Mouse (Mus musculus) midbrain, postnatal 0 days (tissue): ENCODE measurements around the gene Lect2. TPM values are rescaled to one million over a fixed set of nuclear protein-coding genes. Genes with fewer than 3 reads are reported as not detected.

Source experiments
- ATAC-seq: fragments of 200-750 bp; cut with Nextera tagmentation; 2 replicates; pipeline ENCODE4 v1.8.0; 2017; ENCODE audit warnings: moderate number of reproducible peaks, mild to moderate bottlenecking, moderate TSS enrichment, moderate library complexity; ENCODE audit not compliant: low FRiP score
- DNase-seq: peaks from one replicate; pipeline ENCODE4 v3.0.0-alpha.2; 2015; ENCODE audit warnings: low spot score
- H3K27ac ChIP-seq: fragments of 300-500 bp; sonication (generic); 2 replicates; pipeline ENCODE4 v1.5.1; 2014; ENCODE audit warnings: low read depth, mild to moderate bottlenecking, low read length, mixed read lengths
- H3K27me3 ChIP-seq: fragments of 300-500 bp; sonication (generic); 2 replicates; pipeline ENCODE4 v1.6.1; 2014; ENCODE audit warnings: low read length, control low read depth, mixed read lengths; ENCODE audit not compliant: insufficient read depth
- H3K36me3 ChIP-seq: fragments of 300-500 bp; sonication (generic); 2 replicates; pipeline ENCODE4 v1.6.1; 2014; ENCODE audit warnings: low read length, control low read depth, mixed read lengths; ENCODE audit not compliant: insufficient read depth
- H3K4me1 ChIP-seq: fragments of 300-500 bp; sonication (generic); 2 replicates; pipeline ENCODE4 v1.6.1; 2014; ENCODE audit warnings: mild to moderate bottlenecking, control low read depth, antibody characterized with exemption, low read length, mixed read lengths; ENCODE audit not compliant: insufficient read depth
- H3K4me2 ChIP-seq: fragments of 300-500 bp; sonication (generic); 2 replicates; pipeline ENCODE4 v1.6.1; 2014; ENCODE audit warnings: low read depth, mild to moderate bottlenecking, low read length, mixed read lengths; ENCODE audit not compliant: poor library complexity, severe bottlenecking
- H3K4me3 ChIP-seq: fragments of 300-500 bp; sonication (generic); 2 replicates; pipeline ENCODE4 v1.5.1; 2014; ENCODE audit warnings: low read depth, mild to moderate bottlenecking, low read length, moderate library complexity
- H3K9ac ChIP-seq: fragments of 300-500 bp; sonication (generic); replicated peaks from 2 replicates; pipeline ENCODE4 v1.6.1; 2014; ENCODE audit warnings: mild to moderate bottlenecking, low read length, moderate library complexity, mixed read lengths; ENCODE audit not compliant: poor library complexity, severe bottlenecking
- H3K9me3 ChIP-seq: fragments of 300-500 bp; sonication (generic); 2 replicates; pipeline ENCODE4 v1.6.1; 2016; ENCODE audit warnings: low read length, control low read depth
- CTCF ChIP-seq: IDR thresholded peaks from 2 replicates; pipeline ENCODE4 v1.5.1; 2016; ENCODE audit warnings: antibody characterized with exemption, mild to moderate bottlenecking
- WGBS: fragments of 180-500 bp; shearing (Covaris S2); extraction: QIAGEN DNeasy Blood & Tissue Kit; methylation state at CpG from one replicate; pipeline ENCODE4 v1.1.7; 2014; 5-methylcytosine and 5-hydroxymethylcytosine counted together
- polyA plus RNA-seq: library from polyadenylated mRNA; unstranded; fragments of >200 nt; fragmentation: Nextera tagmentation; extraction: Ambion mirVana; gene quantifications from 2 replicates; pipeline ENCODE4 v1.2.1, GENCODE M21; 2015
- total RNA-seq: library from RNA; depleted of rRNA; stranded (reverse); fragments of >200 nt; gene quantifications from 2 replicates; pipeline ENCODE4 v1.2.3, GENCODE M21; 2014

Lect2 gene
- total and polyA plus RNA-seq, 2 experiments from 2014 or later: not detected

DNA sequence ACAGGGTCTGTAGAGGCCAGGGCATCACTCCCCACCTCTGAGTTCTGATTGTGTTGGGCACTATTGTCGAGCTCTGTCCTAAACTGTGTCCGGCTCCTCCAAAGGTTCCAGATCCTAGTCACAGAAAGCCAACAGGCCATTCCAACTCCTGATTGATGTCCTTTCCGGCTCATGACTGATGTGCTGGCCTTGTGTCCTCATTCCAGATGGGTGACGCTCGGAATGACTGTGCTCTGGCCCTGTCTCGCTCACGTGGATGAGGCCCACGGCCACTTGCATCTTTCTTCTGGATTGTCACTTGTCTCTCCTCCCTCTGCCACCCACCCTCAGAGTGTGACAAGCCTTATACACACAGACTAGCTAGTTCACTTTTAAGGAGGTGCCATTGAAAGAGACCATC lies 42.9 kb upstream of the Lect2 start:
- H3K9me3 ChIP-seq: no peaks in the 10 kb centered on the region
- no peak for TF ChIP-seq CTCF
- no peaks in the 10 kb centered on the region for H3K36me3 ChIP-seq
- no peak for DNase-seq
- no peak for ATAC-seq
- no peak overlapping the region for H3K4me2 ChIP-seq
- H3K27ac ChIP-seq: no peak overlapping the region
- H3K4me3 ChIP-seq: no peak overlapping the region
- WGBS: 96% methylated on average over 8 of the region's 8 CpGs
- no peaks in the 10 kb centered on the region for H3K4me1 ChIP-seq
- no peak overlapping the region for H3K9ac ChIP-seq
- H3K27me3 ChIP-seq: no peaks in the 10 kb centered on the region

DNA sequence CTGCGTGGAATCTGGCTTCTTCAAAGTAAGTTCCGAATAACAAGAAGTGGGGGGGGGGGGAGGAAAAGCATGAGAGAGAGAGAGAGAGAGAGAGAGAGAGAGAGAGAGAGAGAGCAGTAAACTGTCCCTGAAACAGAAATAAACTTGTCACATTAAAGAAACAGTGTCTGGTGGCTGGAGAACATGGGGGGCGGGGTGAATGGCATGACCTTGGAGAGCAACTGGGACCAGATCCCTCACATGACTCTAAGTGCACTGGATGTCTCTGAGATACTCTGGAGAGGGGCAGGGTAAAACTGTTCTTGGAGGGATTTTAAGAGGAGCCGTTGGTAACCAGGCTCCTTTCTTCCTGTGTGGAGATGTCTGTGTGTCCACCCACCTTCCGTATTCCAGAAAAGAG lies 41.9 kb upstream of the Lect2 start:
- Histone ChIP-seq H3K4me1 (no peaks in the 10 kb centered on the region), H3K4me2 (no peak overlapping the region), H3K9me3 (no peaks in the 10 kb centered on the region), H3K27ac (no peak overlapping the region), H3K36me3 (no peaks in the 10 kb centered on the region), H3K4me3 (no peak overlapping the region), H3K27me3 (no peaks in the 10 kb centered on the region), H3K9ac (no peak overlapping the region)
- no peak for TF ChIP-seq CTCF
- DNase-seq: no peak
- ATAC-seq: no peak
- WGBS: 71% methylated on average over 5 of the region's 5 CpGs

DNA sequence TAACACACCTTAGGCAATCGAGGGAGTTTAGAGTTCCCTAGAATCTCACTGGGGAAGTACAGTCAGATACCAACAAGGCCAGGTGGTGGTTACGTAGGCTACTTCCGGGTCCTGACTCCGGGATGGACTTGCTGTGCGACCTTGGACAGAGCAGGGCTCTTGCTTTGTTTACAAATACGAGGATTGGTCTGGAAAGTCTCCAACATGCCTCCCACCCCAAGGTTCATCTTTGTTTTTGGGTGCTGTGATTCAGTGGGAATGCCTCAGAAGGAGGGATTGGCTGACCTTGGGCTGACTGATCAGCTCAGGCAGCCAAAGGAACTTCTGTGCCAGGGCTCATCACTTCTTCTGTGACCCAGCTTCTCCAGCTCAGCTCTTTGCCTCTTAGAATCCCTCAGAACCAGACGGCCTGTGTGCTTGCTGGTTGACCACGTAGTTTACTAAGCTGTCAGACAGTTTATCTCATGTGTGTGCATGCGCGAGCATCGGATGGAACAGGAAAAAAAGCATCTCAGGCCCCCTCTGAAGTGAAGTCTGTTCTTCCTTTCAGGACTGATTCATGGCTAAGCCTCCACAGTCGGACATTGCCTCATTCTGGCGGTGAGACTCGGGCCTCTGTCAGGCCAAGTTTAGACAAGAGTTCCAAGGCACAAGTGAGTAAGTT lies 40.3 kb upstream of the Lect2 start:
- Histone ChIP-seq H3K4me2 (no peak overlapping the region), H3K27ac (no peak overlapping the region), H3K9ac (no peak overlapping the region), H3K4me3 (no peak overlapping the region), H3K4me1 (no peaks in the 10 kb centered on the region), H3K27me3 (no peaks in the 10 kb centered on the region), H3K9me3 (no peaks in the 10 kb centered on the region), H3K36me3 (no peaks in the 10 kb centered on the region)
- no peak for ATAC-seq
- DNase-seq: no peak
- no peak for TF ChIP-seq CTCF
- WGBS: 79% methylated on average over 14 of the region's 14 CpGs

DNA sequence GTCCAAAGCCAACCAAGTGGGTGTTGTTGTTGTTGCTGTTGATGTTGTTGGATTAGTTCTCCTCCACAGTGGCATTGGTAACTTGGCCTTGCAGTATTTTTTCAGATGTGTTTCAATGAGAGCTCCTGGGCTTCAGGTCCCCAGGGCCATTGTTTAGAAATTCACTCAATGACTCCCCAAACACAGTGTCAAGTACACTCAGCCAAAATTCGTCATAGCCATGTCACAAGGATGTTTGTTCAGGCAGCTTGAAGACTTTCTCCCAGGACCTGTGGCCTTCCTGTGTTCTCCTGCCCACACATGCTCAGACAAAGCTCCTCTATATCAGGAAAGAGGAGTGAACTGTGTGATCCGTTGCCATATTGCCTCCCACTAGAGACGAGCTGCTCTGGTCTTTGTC lies 37.7 kb upstream of the Lect2 start:
- no peaks in the 10 kb centered on the region for H3K9me3 ChIP-seq
- no peak overlapping the region for H3K9ac ChIP-seq
- no peak overlapping the region for H3K4me3 ChIP-seq
- ATAC-seq (no peak), DNase-seq (no peak)
- H3K4me1 ChIP-seq: no peaks in the 10 kb centered on the region; the same call in 1 of the 2 replicates
- TF ChIP-seq CTCF: no peak
- H3K4me2 ChIP-seq: no peak overlapping the region
- no peak overlapping the region for H3K27ac ChIP-seq
- H3K36me3 ChIP-seq: no peaks in the 10 kb centered on the region
- WGBS: 85% methylated on average over 3 of the region's 3 CpGs
- H3K27me3 ChIP-seq: no peaks in the 10 kb centered on the region

DNA sequence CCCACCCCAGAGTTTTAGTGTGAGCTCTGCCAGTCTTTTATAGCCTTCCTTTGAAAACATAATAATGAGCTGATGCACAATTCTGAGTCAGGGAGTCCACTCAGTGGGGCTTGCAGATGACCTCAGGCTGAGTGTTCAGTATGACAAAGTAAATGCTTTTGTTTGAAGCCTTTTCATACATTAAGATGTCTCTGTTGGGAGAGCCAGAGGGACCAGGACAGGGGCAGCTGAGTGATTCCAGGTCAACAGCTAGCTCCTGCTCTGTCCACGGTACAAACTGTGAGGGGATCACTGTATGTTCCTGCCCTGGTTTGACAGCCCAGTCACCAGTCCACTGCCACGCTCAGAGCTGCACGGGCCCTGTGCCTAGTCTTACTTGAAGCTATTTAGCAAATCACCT lies 34.4 kb upstream of the Lect2 start:
- no peaks in the 10 kb centered on the region for H3K36me3 ChIP-seq
- no peak overlapping the region for H3K4me2 ChIP-seq
- H3K9ac ChIP-seq: no peak overlapping the region
- no peak overlapping the region for H3K4me3 ChIP-seq
- 31% methylated on average over 3 of the region's 3 CpGs for WGBS
- no peak for TF ChIP-seq CTCF
- ATAC-seq: no peak
- no peaks in the 10 kb centered on the region for H3K9me3 ChIP-seq
- DNase-seq: no peak
- no peaks in the 10 kb centered on the region; the same call in 1 of the 2 replicates for H3K4me1 ChIP-seq
- H3K27me3 ChIP-seq: no peaks in the 10 kb centered on the region
- no peak overlapping the region for H3K27ac ChIP-seq

DNA sequence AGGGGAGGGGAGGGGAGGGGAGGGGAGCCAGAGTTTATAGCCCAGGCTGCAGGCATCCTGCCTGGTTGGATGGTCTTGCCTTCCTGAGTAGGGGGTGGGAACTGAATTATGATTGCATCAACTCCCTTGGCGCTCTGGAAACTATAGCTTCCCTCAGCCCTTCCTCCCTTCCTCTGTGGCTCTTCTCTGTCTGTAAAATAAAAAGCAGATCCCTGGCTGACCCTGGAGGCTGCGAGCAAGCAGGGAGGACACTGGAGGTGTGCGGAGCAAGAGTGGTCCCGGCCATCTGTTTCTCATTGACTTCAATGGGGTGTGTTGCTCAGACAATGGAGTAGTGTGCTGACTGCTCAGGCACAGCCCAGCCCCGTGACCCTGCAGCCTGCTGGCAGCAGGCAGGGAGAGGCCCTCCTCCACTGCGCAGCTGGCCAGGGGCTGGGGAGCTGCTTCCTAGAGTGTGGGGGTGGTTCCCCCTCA lies 33.7 kb upstream of the Lect2 start:
- H3K4me1 ChIP-seq: no peaks in the 10 kb centered on the region; the same call in 1 of the 2 replicates
- WGBS: 6% methylated on average over 6 of the region's 6 CpGs

More for the DNA sequence above, 33.7 kb upstream of the Lect2 start:
- H3K27me3 ChIP-seq: no peaks in the 10 kb centered on the region
- H3K4me2 ChIP-seq: no peak overlapping the region
- ATAC-seq: peak; percentile 47; the same call in 1 of the 2 replicates
- H3K9ac ChIP-seq: 0 out of 2 replicates have a peak overlapping the region, but pooled peaks have one; percentile 19
- no peak overlapping the region for H3K27ac ChIP-seq
- no peak overlapping the region for H3K4me3 ChIP-seq
- no peaks in the 10 kb centered on the region for H3K36me3 ChIP-seq
- TF ChIP-seq CTCF: no peak
- no peaks in the 10 kb centered on the region for H3K9me3 ChIP-seq
- peak; percentile 52 for DNase-seq
